In genomic region chr3:53656878-53657561, GRCm38 (mm10) we compare ENCODE assay signal across 9 mouse cellular contexts. TPM values are rescaled to one million over a fixed set of nuclear protein-coding genes. Genes with fewer than 3 reads are reported as not detected.
DNase-seq lines count a peak whose midpoint lies in the region; ATAC-seq lines count a peak whose summit lies in the region.
"Had no signal": no experiment of that assay in that cellular context is flagged by ENCODE, and none has a peak within 500 bp of the region (broad histone marks: within the 10 kb centered on the region; RNA-seq: fewer than 3 reads in every experiment).

TSS of gene Frem2 (minus strand) at chr3:53657355.

- H3K9ac ChIP-seq in embryonic facial prominence, embryonic 13.5 days: peak within 1 kb of the TSS; percentile 64
- H3K9ac ChIP-seq in heart, embryonic 11.5 days (ENCODE audit: low read depth, low read length): peak within 1 kb of the TSS; percentile 70
- peak within 1 kb of the TSS; percentile 56 for H3K9ac ChIP-seq in kidney, embryonic 14.5 days (ENCODE audit: low read depth, low read length)
- peak within 1 kb of the TSS; percentile 32; the same call in 1 of the 2 replicates for H3K9ac ChIP-seq in liver, embryonic 11.5 days (ENCODE audit: low read depth, low read length)
- peak within 1 kb of the TSS; percentile 51 for H3K9ac ChIP-seq in neural tube, embryonic 12.5 days

- H3K4me3 ChIP-seq in embryonic facial prominence, embryonic 13.5 days: peak within 1 kb of the TSS; percentile 64
- H3K4me3 ChIP-seq in heart, embryonic 11.5 days (ENCODE audit: low read depth, low read length): peak within 1 kb of the TSS; percentile 60
- peak within 1 kb of the TSS; percentile 61 for H3K4me3 ChIP-seq in kidney, embryonic 14.5 days (ENCODE audit: low read length)
- peak within 1 kb of the TSS; percentile 47 for H3K4me3 ChIP-seq in liver, embryonic 11.5 days (ENCODE audit: low read depth, low read length)
- H3K4me3 ChIP-seq in neural tube, embryonic 12.5 days: peak within 1 kb of the TSS; percentile 54

- DNase-seq in cerebellum, postnatal 14 days: peak; percentile 73 to 78
- DNase-seq in cerebellum, adult 9-10 months: no peak
- DNase-seq in liver, embryonic 11.5 days (ENCODE audit: low spot score): peak; percentile 66
- peak; percentile 60 to 67 for DNase-seq in urinary bladder, postnatal 4 days (ENCODE audit: low spot score in 2 of 2)

- ATAC-seq in embryonic facial prominence, embryonic 13.5 days (ENCODE audit: insufficient number of reproducible peaks, insufficient read depth, low FRiP score, low TSS enrichment, low read depth): peak; percentile 91
- peak; percentile 81 for ATAC-seq in heart, embryonic 11.5 days (replicated peaks; ENCODE audit: insufficient number of reproducible peaks, low FRiP score, low TSS enrichment)
- ATAC-seq in kidney, embryonic 14.5 days (ENCODE audit: low FRiP score, low TSS enrichment): peak; percentile 95
- peak; percentile 86 for ATAC-seq in liver, embryonic 11.5 days (replicated peaks; ENCODE audit: low FRiP score)
- ATAC-seq in neural tube, embryonic 12.5 days (ENCODE audit: low FRiP score, low read depth): peak; percentile 89

- H3K27ac ChIP-seq in embryonic facial prominence, embryonic 13.5 days: peak within 1 kb of the TSS; percentile 48; the same call in 1 of the 2 replicates
- peak within 1 kb of the TSS; percentile 62; the same call in 1 of the 2 replicates for H3K27ac ChIP-seq in heart, embryonic 11.5 days (ENCODE audit: low read depth, low read length)
- H3K27ac ChIP-seq in kidney, embryonic 14.5 days (ENCODE audit: low read depth, low read length): peak within 1 kb of the TSS; percentile 79; the same call in 1 of the 2 replicates
- no peak within 1 kb of the TSS for H3K27ac ChIP-seq in liver, embryonic 11.5 days (ENCODE audit: low read depth, low read length)
- no peak within 1 kb of the TSS for H3K27ac ChIP-seq in neural tube, embryonic 12.5 days
- H3K27ac ChIP-seq: macrophage had no signal

- H3K9me3 ChIP-seq in embryonic facial prominence, embryonic 13.5 days: peaks cover 17% of the 10 kb centered on the region; the same call in 1 of the 2 replicates
- 0 out of 2 replicates have a peak, but pooled peaks cover 3% of the 10 kb centered on the region for H3K9me3 ChIP-seq in heart, embryonic 11.5 days (replicated peaks; ENCODE audit: control insufficient read depth, low read length)
- peaks cover 27% of the 10 kb centered on the region for H3K9me3 ChIP-seq in kidney, embryonic 14.5 days (ENCODE audit: control insufficient read depth, low read length)
- peaks cover 10% of the 10 kb centered on the region; the same call in 1 of the 2 replicates for H3K9me3 ChIP-seq in liver, embryonic 11.5 days (ENCODE audit: control insufficient read depth, low read length)
- H3K9me3 ChIP-seq in neural tube, embryonic 12.5 days: peaks cover 16% of the 10 kb centered on the region; the same call in 1 of the 2 replicates

- peaks cover 25% of the 10 kb centered on the region for H3K36me3 ChIP-seq in embryonic facial prominence, embryonic 13.5 days
- H3K36me3 ChIP-seq in heart, embryonic 11.5 days (ENCODE audit: control insufficient read depth, insufficient read depth, low read length): no peaks in the 10 kb centered on the region; the same call in 1 of the 2 replicates
- peaks cover 31% of the 10 kb centered on the region for H3K36me3 ChIP-seq in kidney, embryonic 14.5 days (ENCODE audit: control insufficient read depth, insufficient read depth, low read length)
- H3K36me3 ChIP-seq in liver, embryonic 11.5 days (ENCODE audit: control insufficient read depth, insufficient read depth, low read length): peaks cover 6% of the 10 kb centered on the region; the same call in 1 of the 2 replicates
- H3K36me3 ChIP-seq in neural tube, embryonic 12.5 days: no peaks in the 10 kb centered on the region

- peaks cover 29% of the 10 kb centered on the region for H3K4me1 ChIP-seq in embryonic facial prominence, embryonic 13.5 days
- H3K4me1 ChIP-seq in heart, embryonic 11.5 days (ENCODE audit: control insufficient read depth, insufficient read depth, low read length): peaks cover 6% of the 10 kb centered on the region; the same call in 1 of the 2 replicates
- H3K4me1 ChIP-seq in kidney, embryonic 14.5 days (ENCODE audit: control insufficient read depth, insufficient read depth, low read length): 0 out of 2 replicates have a peak, but pooled peaks cover 4% of the 10 kb centered on the region
- H3K4me1 ChIP-seq in liver, embryonic 11.5 days (replicated peaks; ENCODE audit: control insufficient read depth, insufficient read depth, low read length): no peaks in the 10 kb centered on the region
- peaks cover 18% of the 10 kb centered on the region for H3K4me1 ChIP-seq in neural tube, embryonic 12.5 days

- H3K4me2 ChIP-seq in embryonic facial prominence, embryonic 13.5 days: peak within 1 kb of the TSS; percentile 99
- H3K4me2 ChIP-seq in heart, embryonic 11.5 days: peak within 1 kb of the TSS; percentile 99
- H3K4me2 ChIP-seq in kidney, embryonic 14.5 days (replicated peaks; ENCODE audit: low read depth, low read length): peak within 1 kb of the TSS; percentile 95
- H3K4me2 ChIP-seq in liver, embryonic 11.5 days: peak within 1 kb of the TSS; percentile 71
- H3K4me2 ChIP-seq in neural tube, embryonic 12.5 days (replicated peaks): peak within 1 kb of the TSS; percentile 100

- peaks cover 34% of the 10 kb centered on the region for H3K27me3 ChIP-seq in embryonic facial prominence, embryonic 13.5 days
- H3K27me3 ChIP-seq in heart, embryonic 11.5 days (ENCODE audit: control insufficient read depth, insufficient read depth, low read length): peaks cover 13% of the 10 kb centered on the region; the same call in 1 of the 2 replicates
- peaks cover 14% of the 10 kb centered on the region for H3K27me3 ChIP-seq in kidney, embryonic 14.5 days (ENCODE audit: control insufficient read depth, insufficient read depth, low read length)
- H3K27me3 ChIP-seq in liver, embryonic 11.5 days (replicated peaks; ENCODE audit: control insufficient read depth, insufficient read depth, low read length): peaks cover 38% of the 10 kb centered on the region
- peaks cover 34% of the 10 kb centered on the region for H3K27me3 ChIP-seq in neural tube, embryonic 12.5 days (replicated peaks)

- WGBS in embryonic facial prominence, embryonic 13.5 days: under 1% methylated on average over 34 of the region's 34 CpGs
- WGBS in heart, embryonic 11.5 days (ENCODE audit: insufficient replicate concordance): under 1% methylated on average over 34 of the region's 34 CpGs
- WGBS in kidney, embryonic 14.5 days: 0% methylated on average over 34 of the region's 34 CpGs
- 1% methylated on average over 34 of the region's 34 CpGs for WGBS in liver, embryonic 11.5 days
- WGBS in neural tube, embryonic 12.5 days: 1% methylated on average over 34 of the region's 34 CpGs

RNA-seq across cellular contexts. Expression of gene Frem2, which starts in this region (rescaled TPM):
- polyA plus RNA-seq in embryonic facial prominence, embryonic 13.5 days (2015; fragmentation: Nextera tagmentation; extraction: Ambion mirVana): 4.8 and 5.7 TPM in 2 replicates
- 4.8 TPM in 2 replicates for polyA plus RNA-seq in heart, embryonic 11.5 days (2014; fragmentation: Nextera tagmentation; extraction: Ambion mirVana)
- 14.8 and 27.0 TPM in 2 replicates for polyA plus RNA-seq in kidney, embryonic 14.5 days (2014; fragmentation: Nextera tagmentation; extraction: Ambion mirVana)
- polyA plus RNA-seq in liver, embryonic 11.5 days (2014; fragmentation: Nextera tagmentation; extraction: Ambion mirVana): 2.7 and 3.6 TPM in 2 replicates
- 2.1 and 2.2 TPM in 2 replicates for polyA plus RNA-seq in neural tube, embryonic 12.5 days (2016; fragmentation: Nextera tagmentation; extraction: Ambion mirVana)
- polyA plus RNA-seq: macrophage had no signal

Comparison
In these comparisons a context has a peak if more than half of its experiments do, and no peak if none do; other contexts are left out.
1. H3K27ac ChIP-seq: peak in embryonic facial prominence, embryonic 13.5 days (single experiment), heart, embryonic 11.5 days (single experiment) and kidney, embryonic 14.5 days (single experiment); none in liver, embryonic 11.5 days (single experiment) and neural tube, embryonic 12.5 days (single experiment).
2. Peak in every context shown above with its lines, with median percentiles within 50 percentile points of each other: ATAC-seq, H3K4me2 ChIP-seq, H3K4me3 ChIP-seq and H3K9ac ChIP-seq.